Mouse (Mus musculus) adrenal gland, postnatal 4 days (tissue): Measurements from ENCODE around the gene Wdr37. TPM values are rescaled to one million over a fixed set of nuclear protein-coding genes. Genes with fewer than 3 reads are reported as not detected.
A peak's percentile ranks its signal among the peaks of the same experiment; 100 is the strongest.
"Not testable (repeated sequence)": the region's sequence is repeated elsewhere in the genome, so short reads cannot be mapped to it uniquely, and the experiment has no call there.

Experiments used
- DNase-seq, 2 experiments: peaks; one replicate each; pipeline ENCODE4 v3.0.0; 2021 to 2022; ENCODE audit warnings: low spot score in 2 of 2, mixed read lengths in 2 of 2
- long read RNA-seq, 2 experiments: library from polyadenylated mRNA; stranded (forward); transcript quantifications; one replicate each; pipeline ENCODE4 v2.0.0; 2021
- total RNA-seq, 2 experiments: library from RNA; stranded (reverse); gene quantifications; 2 replicates each; pipeline ENCODE4 v1.2.3; 2021

Gene Wdr37
- 10 to 100 TPM; 41.3 to 44.0 TPM for total RNA-seq
- long read RNA-seq, experiment 1, full-length matches to known transcripts = 10 of 12 reads
- long read RNA-seq, experiment 1, partial matches to known transcripts = 0 of 12 reads
- long read RNA-seq, experiment 1, other reads (novel, unspliced or antisense) = 2 of 12 reads
- long read RNA-seq, experiment 2, full-length matches to known transcripts = 10 of 19 reads
- long read RNA-seq, experiment 2, partial matches to known transcripts = 2 of 19 reads
- long read RNA-seq, experiment 2, other reads (novel, unspliced or antisense) = 7 of 19 reads

GRCm38 (mm10) chr13:8871314-8871962, at the start of gene Wdr37:
Wdr37 (minus strand) TSS chr13:8871909.
- DNase-seq = peak in 1 of 2 experiments; percentile 13

GRCm38 (mm10) chr13:8913890-8914289, 42.2 kb upstream of the Wdr37 start:
- not testable (repeated sequence) for DNase-seq

GRCm38 (mm10) chr13:8905986-8906385, 34.3 kb upstream of the Wdr37 start:
- not testable (repeated sequence) for DNase-seq

- no peak for DNase-seq
These were observed 16.9 kb upstream of the Wdr37 start for GRCm38 (mm10) chr13:8888603-8889002.

GRCm38 (mm10) chr13:8886185-8886560, 14.5 kb upstream of the Wdr37 start:
- no peak for DNase-seq

- peak; percentile 78 to 90 for DNase-seq
These were observed 13.9 kb upstream of the Wdr37 start, which contains the start of gene Idi1 for GRCm38 (mm10) chr13:8885445-8886184. Idi1 (plus strand) TSS chr13:8885501.

GRCm38 (mm10) chr13:8883870-8884269, 12.2 kb upstream of the Wdr37 start:
- not testable (repeated sequence) for DNase-seq

GRCm38 (mm10) chr13:8881611-8882010, 9.9 kb upstream of the Wdr37 start:
- DNase-seq = no peak

- DNase-seq = no peak
These were observed 2.1 kb upstream of the Wdr37 start for GRCm38 (mm10) chr13:8873776-8874175.

GRCm38 (mm10) chr13:8870510-8871313, 997 bp downstream of the Wdr37 start:
- peak; percentile 56 to 76 for DNase-seq

GRCm38 (mm10) chr13:8870160-8870509, 1.6 kb downstream of the Wdr37 start:
- no peak for DNase-seq

- no peak for DNase-seq
These were observed 2.0 kb downstream of the Wdr37 start for GRCm38 (mm10) chr13:8869578-8870157.

GRCm38 (mm10) chr13:8866612-8867011, 5.1 kb downstream of the Wdr37 start:
- no peak for DNase-seq

GRCm38 (mm10) chr13:8864990-8865389, 6.7 kb downstream of the Wdr37 start:
- DNase-seq = no peak

GRCm38 (mm10) chr13:8860861-8861260, 10.8 kb downstream of the Wdr37 start:
- DNase-seq = no peak

GRCm38 (mm10) chr13:8858453-8858852, 13.3 kb downstream of the Wdr37 start:
- no peak for DNase-seq

- no peak for DNase-seq
These were observed 16.9 kb downstream of the Wdr37 start for GRCm38 (mm10) chr13:8854769-8855168.

GRCm38 (mm10) chr13:8853424-8853823, 18.3 kb downstream of the Wdr37 start:
- DNase-seq = no peak

- no peak for DNase-seq
These were observed 22.4 kb downstream of the Wdr37 start for GRCm38 (mm10) chr13:8849311-8849710.

- no peak for DNase-seq
These were observed 24.0 kb downstream of the Wdr37 start for GRCm38 (mm10) chr13:8847702-8848101.

- DNase-seq = no peak
These were observed 29.4 kb downstream of the Wdr37 start for GRCm38 (mm10) chr13:8842273-8842672.
